Mouse (Mus musculus) ES-Bruce4 (cell line): ENCODE measurements at regions not wholly inside any gene's neighbourhood (a gene's known extent, or its start where the extent isn't known, plus 50 kb on each side); places are given as distances from the start of the nearest gene placed in this dataset.

Source experiments
- CTCF ChIP-seq: IDR thresholded peaks from one replicate; pipeline ENCODE4 v1.8.1; 2011; ENCODE audit warnings: low read depth, low read length
- EP300 ChIP-seq: IDR thresholded peaks from 2 replicates; pipeline ENCODE4 v1.6.1; 2011; ENCODE audit warnings: low read depth, low read length; ENCODE audit not compliant: insufficient read depth
- POLR2A ChIP-seq: IDR thresholded peaks from one replicate; pipeline ENCODE4 v1.8.1; 2011; ENCODE audit warnings: low read length; ENCODE audit not compliant: insufficient read depth

DNA sequence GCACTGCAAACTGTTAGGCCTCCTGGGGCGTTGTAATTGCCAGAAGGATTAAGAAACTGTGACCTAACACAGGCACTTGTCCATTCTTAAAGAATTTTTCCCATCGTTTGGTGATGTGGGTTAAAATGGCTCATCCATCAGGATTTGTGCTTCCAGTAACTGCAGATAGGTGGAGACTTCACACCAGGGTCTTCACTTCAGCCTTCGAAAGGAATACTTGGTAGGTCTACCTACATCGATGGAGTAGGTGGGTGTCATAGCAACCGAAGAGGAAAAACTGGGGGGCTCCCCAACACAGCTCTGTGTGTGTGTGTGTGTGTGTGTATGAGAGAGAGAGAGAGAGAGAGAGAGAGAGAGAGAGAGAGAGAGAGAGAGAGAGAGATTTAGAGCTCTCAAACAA, 126.3 kb upstream of the Zfp706 start:
- TF ChIP-seq CTCF (no peak), POLR2A (no peak), EP300 (no peak)
